Mouse (Mus musculus) embryo, embryonic 10.5 days (tissue): Measurements from ENCODE around the gene Chrnd.
A peak's percentile ranks its signal among the peaks of the same experiment; 100 is the strongest.

Experiments
- DNase-seq: peaks from one replicate; pipeline ENCODE4 v3.0.0-alpha.2; 2015; ENCODE audit warnings: low spot score

Chrnd gene

DNA sequence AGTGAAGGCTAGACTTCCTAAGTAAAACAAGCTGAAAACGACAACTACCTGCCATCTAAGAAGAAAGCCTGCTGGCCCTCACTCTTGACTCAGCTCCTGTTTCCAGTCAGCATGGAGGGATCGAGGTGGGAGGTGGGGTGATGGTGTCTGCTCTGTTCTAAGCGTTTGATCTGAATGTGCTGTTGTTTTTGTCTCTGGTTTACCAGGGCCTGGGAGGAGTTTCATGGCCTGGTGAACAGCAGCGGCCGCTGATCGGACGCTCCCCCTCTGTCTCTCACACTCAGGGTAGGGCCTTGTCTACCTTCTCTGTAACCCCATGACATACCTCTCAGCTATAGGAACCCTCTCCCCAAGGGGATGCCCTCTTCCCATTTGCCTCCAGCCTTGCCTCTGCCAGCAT lies 41.8 kb downstream of the Chrnd start:
- DNase-seq, result no peak

DNA sequence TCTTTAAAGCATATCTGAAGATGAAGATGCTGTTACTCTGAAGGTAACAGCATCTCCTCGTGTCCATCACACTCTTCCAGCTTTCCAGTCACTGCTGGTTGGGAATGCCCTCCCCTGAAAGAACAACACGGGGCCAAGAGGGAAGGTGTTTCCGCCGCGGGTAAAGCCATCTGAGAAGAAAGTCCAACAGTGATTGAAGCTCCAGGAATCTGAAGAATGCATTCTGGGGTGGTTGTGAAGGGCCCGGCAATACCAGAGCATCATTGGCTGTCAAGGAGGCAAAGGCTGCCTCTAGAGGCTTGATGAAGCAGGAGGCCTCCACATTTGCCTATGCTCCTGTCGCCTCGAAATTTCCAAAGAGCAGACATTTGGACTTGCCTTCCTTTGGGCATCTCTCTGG lies 48.6 kb downstream of the Chrnd start:
- DNase-seq, result no peak

DNA sequence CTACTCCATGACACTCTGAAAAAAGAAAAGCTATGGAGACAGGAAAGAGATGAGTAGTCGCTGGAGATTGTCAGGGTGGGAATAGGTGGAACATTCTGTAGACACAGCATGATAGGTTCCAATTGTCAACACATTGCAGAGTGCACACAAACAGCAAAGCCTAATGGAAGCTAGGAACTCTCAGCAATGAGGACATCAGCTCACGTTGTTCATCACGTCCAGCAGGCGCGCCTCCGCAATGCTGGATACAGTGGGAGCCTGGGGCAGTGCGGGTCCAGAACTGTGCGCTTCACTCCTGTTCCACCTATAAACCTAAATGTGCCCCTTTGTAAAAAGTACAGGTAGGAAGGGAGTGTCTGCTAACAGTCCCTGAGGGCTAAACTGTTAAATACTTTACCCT lies 52.6 kb downstream of the Chrnd start:
- no peak for DNase-seq

DNA sequence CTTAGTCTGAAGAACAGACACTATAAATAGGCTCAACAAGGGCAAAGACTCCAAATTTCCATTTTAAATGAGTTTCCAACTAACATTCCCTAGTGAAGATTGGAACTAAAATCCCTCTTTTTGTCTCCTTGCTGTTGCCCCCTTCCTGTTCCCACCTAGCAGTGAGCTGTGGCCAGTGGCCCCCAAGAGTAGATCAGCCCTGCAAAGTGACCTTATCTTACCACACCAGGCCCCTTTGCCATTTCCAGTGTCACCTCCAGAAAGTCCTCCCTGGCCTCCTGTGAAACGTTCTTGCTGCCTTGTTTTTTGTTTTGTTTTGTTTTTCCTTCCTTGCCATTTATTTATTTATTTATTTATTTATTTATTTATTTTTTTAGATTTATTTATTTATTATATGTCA lies 55.0 kb downstream of the Chrnd start:
- no peak for DNase-seq

DNA sequence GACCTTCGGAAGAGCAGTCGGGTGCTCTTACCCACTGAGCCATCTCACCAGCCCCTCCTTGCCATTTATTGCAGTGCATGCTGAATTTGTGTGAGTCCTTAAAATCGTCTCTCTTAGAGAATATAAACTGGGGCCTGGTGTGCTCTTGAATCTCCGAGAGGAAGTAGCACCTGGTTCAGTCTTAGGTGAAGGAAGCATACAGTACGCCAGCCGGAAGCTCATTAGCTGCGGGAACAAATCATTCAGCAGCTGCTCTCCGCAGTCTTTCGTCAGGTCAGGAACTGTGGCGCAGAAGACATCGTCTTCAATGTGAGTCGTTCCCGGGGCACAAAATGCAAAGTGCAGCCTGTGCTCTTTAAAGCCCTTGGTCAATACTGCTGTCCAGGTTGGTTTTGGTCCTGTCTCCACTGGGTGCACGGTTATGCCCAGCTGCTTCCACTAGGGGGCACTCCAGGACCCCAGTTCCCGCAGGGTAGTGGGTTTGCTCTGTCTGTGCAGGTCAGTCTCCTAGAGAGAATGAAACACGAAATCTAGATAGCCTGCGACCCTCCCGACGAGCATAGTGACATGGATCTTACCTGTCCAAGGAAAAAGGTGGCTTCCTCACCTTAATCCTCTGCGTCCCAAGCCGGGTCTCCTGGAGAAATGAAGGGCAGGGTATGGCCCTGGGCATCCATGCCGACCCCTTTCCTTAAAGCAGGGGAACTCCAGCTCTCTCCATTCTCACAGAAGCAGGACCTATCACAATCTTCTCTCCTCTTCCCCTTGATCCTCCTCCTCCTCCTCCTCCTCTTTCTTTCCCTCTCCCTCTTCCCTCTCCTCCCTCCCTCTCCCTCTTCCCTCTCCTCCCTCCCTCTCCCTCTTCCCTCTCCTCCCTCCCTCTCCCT lies 55.8 kb downstream of the Chrnd start:
- DNase-seq, result peak; percentile 88
